Mouse (Mus musculus) forebrain, embryonic 16.5 days (tissue): ENCODE measurements at regions not wholly inside any gene's neighbourhood (a gene's known extent, or its start where the extent isn't known, plus 50 kb on each side); places are given as distances from the start of the nearest gene placed in this dataset.

ENCODE experiments used
- ATAC-seq: fragments of 200-750 bp; cut with Nextera tagmentation; 2 replicates; pipeline ENCODE4 v1.8.0; 2017; ENCODE audit warnings: mild to moderate bottlenecking, moderate library complexity
- H3K27ac ChIP-seq: fragments of 300-500 bp; sonication (generic); 2 replicates; pipeline ENCODE4 v1.5.1; 2014; ENCODE audit warnings: low read length, control low read depth
- H3K27me3 ChIP-seq: fragments of 300-500 bp; sonication (generic); replicated peaks from 2 replicates; pipeline ENCODE4 v1.6.1; 2014; ENCODE audit warnings: low read length; ENCODE audit not compliant: control insufficient read depth, insufficient read depth
- H3K36me3 ChIP-seq: fragments of 300-500 bp; sonication (generic); 2 replicates; pipeline ENCODE4 v1.6.1; 2014; ENCODE audit not compliant: control insufficient read depth, insufficient read depth
- H3K4me1 ChIP-seq: fragments of 300-500 bp; sonication (generic); replicated peaks from 2 replicates; pipeline ENCODE4 v1.6.1; 2014; ENCODE audit warnings: low read length; ENCODE audit not compliant: control insufficient read depth, insufficient read depth
- H3K4me2 ChIP-seq: fragments of 300-500 bp; sonication (generic); 2 replicates; pipeline ENCODE4 v1.6.1; 2014; ENCODE audit warnings: mild to moderate bottlenecking, low read length, control low read depth
- H3K4me3 ChIP-seq: fragments of 300-500 bp; sonication (generic); replicated peaks from 2 replicates; pipeline ENCODE4 v1.5.1; 2014; ENCODE audit warnings: mild to moderate bottlenecking, low read length, control low read depth
- H3K9ac ChIP-seq: fragments of 300-500 bp; sonication (generic); replicated peaks from 2 replicates; pipeline ENCODE4 v1.6.1; 2014; ENCODE audit warnings: low read depth, low read length, control low read depth
- H3K9me3 ChIP-seq: fragments of 300-500 bp; sonication (generic); 2 replicates; pipeline ENCODE4 v1.6.1; 2016; ENCODE audit warnings: low read length; ENCODE audit not compliant: control insufficient read depth
- WGBS: fragments of 180-500 bp; shearing (Covaris S2); extraction: QIAGEN DNeasy Blood & Tissue Kit; methylation state at CpG from one replicate; pipeline ENCODE4 v1.1.7; 2014; 5-methylcytosine and 5-hydroxymethylcytosine counted together

DNA sequence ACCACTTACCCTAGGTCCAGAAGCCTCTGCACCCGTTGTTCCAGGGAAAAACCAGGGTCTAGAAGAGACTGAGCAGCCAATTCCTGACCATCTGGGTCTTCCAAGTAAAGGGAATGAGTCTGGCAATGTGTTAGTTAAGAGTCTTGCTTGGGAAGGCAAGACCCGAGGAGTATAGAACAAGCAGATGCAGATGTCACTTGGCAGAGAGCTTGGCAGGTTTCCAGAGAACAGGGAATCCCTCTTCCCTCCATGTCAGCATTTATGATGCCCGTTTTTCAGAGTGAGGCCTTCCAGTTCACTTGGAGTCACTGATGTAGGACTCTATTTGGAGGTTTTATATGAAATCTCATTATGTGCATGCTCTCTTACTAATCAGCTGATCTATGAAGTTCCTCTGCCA lies 231.1 kb downstream of the Bcl2 start:
- Histone ChIP-seq H3K27ac (no peak overlapping the region), H3K9me3 (no peaks in the 10 kb centered on the region), H3K27me3 (no peaks in the 10 kb centered on the region), H3K36me3 (no peaks in the 10 kb centered on the region), H3K4me2 (no peak overlapping the region), H3K4me1 (peaks cover under 1% of the 10 kb centered on the region; the same call in 1 of the 2 replicates), H3K9ac (no peak overlapping the region), H3K4me3 (no peak overlapping the region)
- 0 out of 2 replicates have a peak, but pooled peaks have one; percentile 28 for ATAC-seq
- WGBS: 41% methylated on average over 3 of the region's 3 CpGs

DNA sequence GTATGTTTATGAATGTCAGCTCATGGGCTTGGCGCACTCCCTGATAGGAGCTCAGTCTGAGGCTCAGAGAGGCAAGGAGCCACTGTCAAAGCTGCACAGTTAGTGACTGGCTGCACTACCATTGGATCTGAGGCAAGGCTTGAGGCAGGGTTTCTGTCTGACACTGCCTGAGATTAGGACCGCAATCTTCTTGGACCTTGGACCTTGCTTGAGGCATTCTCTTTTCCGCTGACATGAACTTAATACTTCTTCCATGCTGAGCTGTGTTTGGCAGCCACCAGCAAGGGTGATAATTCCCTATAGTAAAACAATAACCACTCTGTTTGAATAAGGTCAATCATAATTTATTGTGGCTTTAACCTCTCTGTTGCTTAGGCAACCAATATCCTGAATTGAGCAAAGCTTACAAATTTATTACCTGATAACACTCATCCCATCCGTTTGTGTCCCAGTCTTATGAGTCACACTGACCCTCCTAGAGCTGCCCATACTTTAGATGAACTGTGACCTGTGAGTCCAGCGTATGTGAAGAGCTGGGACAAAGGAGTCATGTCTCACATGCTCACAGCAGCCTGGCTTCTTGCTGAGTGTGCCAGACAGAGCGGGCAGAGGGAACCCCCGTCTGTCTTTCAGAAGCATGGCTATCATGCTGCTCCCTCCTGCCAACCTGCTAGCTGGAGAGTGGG lies 236.3 kb downstream of the Bcl2 start:
- no peak overlapping the region for H3K4me2 ChIP-seq
- no peak overlapping the region for H3K27ac ChIP-seq
- no peaks in the 10 kb centered on the region for H3K36me3 ChIP-seq
- no peaks in the 10 kb centered on the region for H3K9me3 ChIP-seq
- H3K4me3 ChIP-seq: no peak overlapping the region
- no peaks in the 10 kb centered on the region for H3K27me3 ChIP-seq
- H3K4me1 ChIP-seq: peaks cover 2% of the 10 kb centered on the region; the same call in 1 of the 2 replicates
- H3K9ac ChIP-seq: no peak overlapping the region
- peak; percentile 40; the same call in 1 of the 2 replicates for ATAC-seq
- 67% methylated on average over 7 of the region's 7 CpGs for WGBS

DNA sequence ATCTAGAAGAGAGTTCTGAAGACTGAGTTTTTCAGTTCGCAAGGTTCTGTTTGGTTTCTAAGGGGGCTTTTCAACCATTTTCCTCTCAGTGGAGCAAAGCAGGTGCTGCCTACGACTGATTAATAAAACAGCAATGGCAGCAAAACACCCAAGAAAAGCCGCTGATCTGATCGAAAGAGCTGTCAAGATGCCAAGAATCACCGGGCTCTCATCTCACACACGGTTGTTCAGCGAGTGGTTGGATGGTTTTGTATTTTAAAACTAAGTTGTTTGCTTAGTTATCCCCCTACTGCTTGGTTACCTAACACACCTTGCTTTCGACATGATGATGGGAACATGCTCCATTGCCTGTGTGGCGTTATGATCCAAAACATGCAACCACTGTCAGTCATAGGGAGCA lies 246.1 kb downstream of the Bcl2 start:
- no peak for ATAC-seq
- Histone ChIP-seq H3K27me3 (no peaks in the 10 kb centered on the region), H3K4me3 (no peak overlapping the region), H3K4me1 (peaks cover 8% of the 10 kb centered on the region; the same call in 1 of the 2 replicates), H3K9me3 (no peaks in the 10 kb centered on the region), H3K36me3 (no peaks in the 10 kb centered on the region), H3K9ac (no peak overlapping the region), H3K27ac (no peak overlapping the region), H3K4me2 (no peak overlapping the region)
- 90% methylated on average over 9 of the region's 9 CpGs for WGBS

DNA sequence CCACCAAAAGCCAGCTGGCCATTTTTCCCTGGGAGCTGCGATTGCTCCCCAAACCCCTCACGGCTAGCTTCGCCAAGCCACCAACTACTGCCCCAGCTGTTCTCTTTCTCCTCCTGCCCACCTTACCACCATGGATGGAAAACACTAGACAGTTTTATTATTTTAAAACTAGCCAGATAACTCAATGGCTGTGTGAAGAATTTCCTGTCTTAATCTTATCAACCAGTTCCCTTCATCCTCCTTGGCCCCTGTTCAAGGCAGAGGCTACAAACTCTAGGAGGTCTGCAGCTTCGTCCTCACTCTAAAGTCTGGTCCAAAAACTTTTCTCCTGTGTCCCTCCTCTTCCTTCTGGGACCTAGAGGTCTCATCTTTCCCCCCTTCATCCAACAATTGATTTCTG lies 247.4 kb downstream of the Bcl2 start:
- no peaks in the 10 kb centered on the region for H3K36me3 ChIP-seq

DNA sequence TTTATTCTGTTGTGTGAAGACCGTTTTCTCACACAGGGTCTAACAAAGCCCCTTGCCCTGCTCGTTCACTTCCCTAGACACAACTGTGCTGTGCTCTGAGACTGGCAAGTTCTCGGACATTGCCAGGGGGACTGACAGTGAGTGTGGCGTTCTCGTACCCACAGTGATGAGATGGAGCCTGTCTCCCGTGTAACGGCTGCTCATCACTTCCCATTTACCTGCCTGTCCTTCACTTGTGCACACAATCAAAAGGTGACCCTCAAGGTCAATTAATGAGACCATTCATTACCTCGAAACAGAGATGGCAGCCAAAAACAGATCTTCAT lies 248.1 kb downstream of the Bcl2 start:
- Histone ChIP-seq H3K27ac (no peak overlapping the region), H3K27me3 (no peaks in the 10 kb centered on the region), H3K9me3 (no peaks in the 10 kb centered on the region), H3K4me2 (no peak overlapping the region), H3K9ac (no peak overlapping the region), H3K4me1 (peaks cover 8% of the 10 kb centered on the region; the same call in 1 of the 2 replicates), H3K4me3 (no peak overlapping the region), H3K36me3 (no peaks in the 10 kb centered on the region)
- 41% methylated on average over 8 of the region's 8 CpGs for WGBS
- ATAC-seq: no peak; the same call in 1 of the 2 replicates

More for the DNA sequence above, 247.4 kb downstream of the Bcl2 start:
- Histone ChIP-seq H3K4me3 (no peak overlapping the region), H3K27me3 (no peaks in the 10 kb centered on the region), H3K4me2 (no peak overlapping the region), H3K27ac (no peak overlapping the region), H3K9me3 (no peaks in the 10 kb centered on the region), H3K4me1 (peaks cover 8% of the 10 kb centered on the region; the same call in 1 of the 2 replicates), H3K9ac (no peak overlapping the region)
- 92% methylated on average over 4 of the region's 4 CpGs for WGBS
- no peak for ATAC-seq

DNA sequence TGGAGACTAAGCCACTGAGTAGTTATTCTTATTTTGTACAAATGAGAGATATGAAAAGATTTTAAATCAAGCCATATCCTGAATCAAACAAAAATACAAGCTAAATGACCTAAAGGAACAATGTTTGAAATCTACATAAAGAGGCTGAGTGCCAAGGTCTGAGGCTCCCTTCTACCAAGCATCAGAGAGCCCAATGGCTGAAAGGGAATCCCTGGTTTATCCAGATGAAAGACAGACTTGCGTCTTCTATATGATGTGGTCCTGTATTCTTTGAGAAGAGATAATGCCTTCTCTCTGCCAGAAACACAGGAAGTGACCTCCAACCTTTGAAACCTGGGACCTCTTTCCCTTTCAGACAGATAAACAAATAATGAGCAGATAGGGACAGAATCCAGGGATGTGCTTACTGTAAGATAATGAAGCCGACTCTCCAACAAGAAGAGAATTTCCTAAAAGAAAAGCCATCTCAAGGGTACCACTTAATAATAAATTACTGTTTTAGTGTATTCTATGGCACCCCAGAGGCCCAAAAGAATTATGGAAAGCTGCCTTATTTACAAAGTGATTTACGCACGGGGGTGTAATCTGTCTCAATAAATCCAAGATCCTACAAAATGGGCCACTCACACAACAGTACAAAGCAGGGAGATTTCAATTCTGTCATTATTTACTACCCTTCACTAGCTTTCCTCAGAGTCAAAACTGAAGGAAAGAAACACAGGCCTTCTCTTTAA lies 248.7 kb downstream of the Bcl2 start:
- ATAC-seq: no peak
- Histone ChIP-seq H3K4me3 (no peak overlapping the region), H3K27me3 (no peaks in the 10 kb centered on the region), H3K27ac (no peak overlapping the region), H3K9me3 (no peaks in the 10 kb centered on the region), H3K36me3 (no peaks in the 10 kb centered on the region), H3K4me2 (no peak overlapping the region), H3K4me1 (peaks cover 8% of the 10 kb centered on the region; the same call in 1 of the 2 replicates), H3K9ac (no peak overlapping the region)
- 48% methylated on average over 4 of the region's 4 CpGs for WGBS

DNA sequence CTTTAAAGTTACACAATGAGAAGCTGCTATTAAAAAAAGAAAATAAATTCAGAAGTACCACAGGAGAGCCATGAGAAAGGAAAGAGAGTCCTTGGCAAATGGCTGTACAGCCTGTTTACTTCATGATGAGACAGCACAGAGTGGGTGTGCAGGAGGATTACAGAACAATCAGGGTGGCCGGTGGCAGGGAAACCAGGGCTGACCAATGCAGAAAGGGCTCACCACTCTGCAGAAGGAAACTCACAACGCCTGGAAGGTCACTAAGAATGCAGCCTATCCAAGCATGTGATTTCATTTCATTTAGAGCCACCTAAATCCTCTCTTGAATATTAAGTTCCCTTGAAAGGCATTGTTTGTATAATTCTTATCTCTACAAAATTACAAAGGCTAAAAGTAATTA lies 249.3 kb downstream of the Bcl2 start:
- peak; percentile 65; the same call in 1 of the 2 replicates for ATAC-seq
- 12% methylated on average over 2 of the region's 2 CpGs for WGBS

DNA sequence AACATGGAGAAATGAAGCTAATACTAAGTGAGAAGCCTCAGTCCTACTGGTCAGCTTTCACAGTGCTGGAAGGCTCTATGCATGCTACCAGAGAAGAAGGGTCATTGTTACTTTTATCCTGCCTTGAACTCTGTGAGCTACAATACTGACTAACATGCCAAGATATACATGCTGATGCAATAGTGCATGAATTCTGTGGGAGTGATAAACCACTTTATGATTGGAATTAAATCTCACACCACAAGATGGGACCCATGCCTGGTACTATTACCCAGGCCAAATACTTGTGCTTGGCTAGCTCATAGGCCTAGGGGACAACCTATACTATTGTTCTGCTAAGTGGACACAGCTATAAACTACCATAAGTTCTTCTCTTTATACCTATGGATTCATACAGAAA lies 251.5 kb downstream of the Bcl2 start:
- no peak for ATAC-seq
- H3K27me3 ChIP-seq: no peaks in the 10 kb centered on the region

More for the DNA sequence above, 249.3 kb downstream of the Bcl2 start:
- no peaks in the 10 kb centered on the region for H3K27me3 ChIP-seq
- peaks cover 8% of the 10 kb centered on the region; the same call in 1 of the 2 replicates for H3K4me1 ChIP-seq
- H3K36me3 ChIP-seq: no peaks in the 10 kb centered on the region
- no peak overlapping the region for H3K9ac ChIP-seq
- H3K4me2 ChIP-seq: no peak overlapping the region
- H3K9me3 ChIP-seq: no peaks in the 10 kb centered on the region
- H3K27ac ChIP-seq: no peak overlapping the region
- no peak overlapping the region for H3K4me3 ChIP-seq

DNA sequence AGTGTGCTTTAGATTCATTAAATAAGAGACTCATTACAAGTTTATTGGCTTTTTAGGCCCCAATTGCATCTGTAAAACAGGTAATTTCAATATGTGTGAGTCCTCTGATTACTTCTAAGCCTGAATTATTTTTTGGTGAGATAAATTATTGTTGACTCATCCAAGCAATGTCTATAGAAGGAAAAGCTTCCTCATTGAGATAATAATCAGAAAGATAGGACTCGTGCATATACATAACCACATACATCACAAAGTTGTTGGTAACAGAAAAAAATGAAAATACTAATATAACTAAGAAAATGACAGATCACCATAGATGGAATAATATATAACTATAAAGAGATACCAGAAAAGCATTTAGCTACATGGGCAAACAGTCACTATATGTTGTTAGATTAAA lies 252.0 kb downstream of the Bcl2 start:
- Histone ChIP-seq H3K4me2 (no peak overlapping the region), H3K36me3 (no peaks in the 10 kb centered on the region), H3K27me3 (no peaks in the 10 kb centered on the region), H3K4me3 (no peak overlapping the region), H3K4me1 (peaks cover 8% of the 10 kb centered on the region; the same call in 1 of the 2 replicates), H3K9ac (no peak overlapping the region), H3K27ac (no peak overlapping the region), H3K9me3 (no peaks in the 10 kb centered on the region)
- no peak for ATAC-seq
- 90% methylated on average over 1 of the region's 1 CpGs for WGBS

More for the DNA sequence above, 251.5 kb downstream of the Bcl2 start:
- H3K9ac ChIP-seq: no peak overlapping the region
- no peak overlapping the region for H3K4me2 ChIP-seq
- H3K4me1 ChIP-seq: peaks cover 8% of the 10 kb centered on the region; the same call in 1 of the 2 replicates
- no peak overlapping the region for H3K4me3 ChIP-seq
- no peaks in the 10 kb centered on the region for H3K9me3 ChIP-seq
- no peaks in the 10 kb centered on the region for H3K36me3 ChIP-seq
- H3K27ac ChIP-seq: no peak overlapping the region
